Mouse (Mus musculus): ENCODE measurements around the gene Trpc5os. TPM values are rescaled to one million over a fixed set of nuclear protein-coding genes. Genes with fewer than 3 reads are reported as not detected.

Trpc5os gene
- polyA plus RNA-seq, 1 experiment from 2014 or later, result 0.08 TPM

Other genes starting within 250 kb of the Trpc5os start
- 14.6 and 15.4 TPM in 2 replicates for gene Alg13, start 138.8 kb upstream of the Trpc5os start, polyA plus RNA-seq (2015; fragmentation: Nextera tagmentation; extraction: Ambion mirVana)
- gene Trpc5, start 231.6 kb downstream of the Trpc5os start, polyA plus RNA-seq (2015; fragmentation: Nextera tagmentation; extraction: Ambion mirVana), result 1.0 and 1.7 TPM in 2 replicates
- gene Rtl4, start 232.3 kb downstream of the Trpc5os start, polyA plus RNA-seq (2015; fragmentation: Nextera tagmentation; extraction: Ambion mirVana), result 0.25 and 0.54 TPM in 2 replicates

All from forebrain, embryonic 16.5 days (tissue).